Mouse (Mus musculus): ENCODE results near the gene Serpinb1b. TPM values are rescaled to one million over a fixed set of nuclear protein-coding genes. Genes with fewer than 3 reads are reported as not detected.

Gene Serpinb1b
- 0.32 TPM for polyA plus RNA-seq (2014; fragmentation: Illumina TruSeq; extraction: RNeasy Lipid Tissue Mini Kit (QIAGEN cat#74804); ENCODE audit: low read depth, low replicate concordance)

GRCm38 (mm10) chr13:33078056-33078705, at the start of gene Serpinb1b:
Gene Serpinb1b, plus strand, starts transcription at chr13:33078575.

Other genes starting within 250 kb of the Serpinb1b start
- 9.3 TPM for gene Serpinb1a, start 227.4 kb upstream of the Serpinb1b start, polyA plus RNA-seq (2014; fragmentation: Illumina TruSeq; extraction: RNeasy Lipid Tissue Mini Kit (QIAGEN cat#74804); ENCODE audit: low read depth, low replicate concordance)
- gene Serpinb1c, start 180.4 kb upstream of the Serpinb1b start, polyA plus RNA-seq (2014; fragmentation: Illumina TruSeq; extraction: RNeasy Lipid Tissue Mini Kit (QIAGEN cat#74804); ENCODE audit: low read depth, low replicate concordance), result not detected
- 3.7 TPM for gene Serpinb6b, start 113.4 kb upstream of the Serpinb1b start, polyA plus RNA-seq (2014; fragmentation: Illumina TruSeq; extraction: RNeasy Lipid Tissue Mini Kit (QIAGEN cat#74804); ENCODE audit: low read depth, low replicate concordance)
- gene Serpinb9, start 75.3 kb upstream of the Serpinb1b start, polyA plus RNA-seq (2014; fragmentation: Illumina TruSeq; extraction: RNeasy Lipid Tissue Mini Kit (QIAGEN cat#74804); ENCODE audit: low read depth, low replicate concordance), result 7.1 TPM
- 0.25 TPM for gene Serpinb9b, start 51.2 kb upstream of the Serpinb1b start, polyA plus RNA-seq (2014; fragmentation: Illumina TruSeq; extraction: RNeasy Lipid Tissue Mini Kit (QIAGEN cat#74804); ENCODE audit: low read depth, low replicate concordance)
- gene Serpinb9c, start 81.2 kb downstream of the Serpinb1b start, polyA plus RNA-seq (2014; fragmentation: Illumina TruSeq; extraction: RNeasy Lipid Tissue Mini Kit (QIAGEN cat#74804); ENCODE audit: low read depth, low replicate concordance), result not detected
- gene Serpinb9d, start 114.4 kb downstream of the Serpinb1b start, polyA plus RNA-seq (2014; fragmentation: Illumina TruSeq; extraction: RNeasy Lipid Tissue Mini Kit (QIAGEN cat#74804); ENCODE audit: low read depth, low replicate concordance), result 0.39 TPM
- gene Serpinb9e, start 171.0 kb downstream of the Serpinb1b start, polyA plus RNA-seq (2014; fragmentation: Illumina TruSeq; extraction: RNeasy Lipid Tissue Mini Kit (QIAGEN cat#74804); ENCODE audit: low read depth, low replicate concordance), result not detected
- 0.11 TPM for gene Serpinb9f, start 245.5 kb downstream of the Serpinb1b start, polyA plus RNA-seq (2014; fragmentation: Illumina TruSeq; extraction: RNeasy Lipid Tissue Mini Kit (QIAGEN cat#74804); ENCODE audit: low read depth, low replicate concordance)